Mouse (Mus musculus) adrenal gland, adult 18-20 months (tissue): ENCODE results near the gene Notch1. TPM values are rescaled to one million over a fixed set of nuclear protein-coding genes. Genes with fewer than 3 reads are reported as not detected.

Experiments
- DNase-seq, 2 experiments: peaks; one replicate each; pipeline ENCODE4 v3.0.0; 2021 to 2022; ENCODE audit warnings: low spot score in 2 of 2
- total RNA-seq, 2 experiments: library from RNA; stranded (reverse); gene quantifications; 1 replicate in 1 of 2; 2 replicates in 1 of 2; pipeline ENCODE4 v1.2.3; 2021

Gene Notch1
- total RNA-seq, 2 experiments from 2014 or later, result 21.5 to 22.0 TPM

GRCm38 (mm10) chr2:26449121-26450060 lies 67.1 kb downstream of the Notch1 start:
- peak; percentile 76 to 82 for DNase-seq

GRCm38 (mm10) chr2:26447451-26447850 lies 69.0 kb downstream of the Notch1 start:
- no peak for DNase-seq

- no peak for DNase-seq
Observed at GRCm38 (mm10) chr2:26446671-26447070, 69.8 kb downstream of the Notch1 start.

- peak; percentile 81 to 93 for DNase-seq
Observed at GRCm38 (mm10) chr2:26445666-26446445, 70.6 kb downstream of the Notch1 start.

GRCm38 (mm10) chr2:26444946-26445665 lies 71.4 kb downstream of the Notch1 start, which contains the start of gene Sec16a:
TSS of gene Sec16a (minus strand) at chr2:26445216.
- DNase-seq, result peak; percentile 98 to 99

- DNase-seq, result peak in 1 of 2 experiments; percentile 19
Observed at GRCm38 (mm10) chr2:26444368-26444767, 72.1 kb downstream of the Notch1 start.

- DNase-seq, result no peak
Observed at GRCm38 (mm10) chr2:26443876-26444275, 72.6 kb downstream of the Notch1 start.

GRCm38 (mm10) chr2:26442843-26443242 lies 73.6 kb downstream of the Notch1 start:
- no peak for DNase-seq

- DNase-seq, result no peak
Observed at GRCm38 (mm10) chr2:26441688-26442087, 74.8 kb downstream of the Notch1 start.

GRCm38 (mm10) chr2:26441261-26441660 lies 75.2 kb downstream of the Notch1 start:
- no peak for DNase-seq

- DNase-seq, result no peak
Observed at GRCm38 (mm10) chr2:26439671-26440070, 76.8 kb downstream of the Notch1 start.

GRCm38 (mm10) chr2:26438373-26438772 lies 78.1 kb downstream of the Notch1 start:
- no peak for DNase-seq

GRCm38 (mm10) chr2:26437221-26437620 lies 79.2 kb downstream of the Notch1 start:
- no peak for DNase-seq

GRCm38 (mm10) chr2:26434791-26435572 lies 81.5 kb downstream of the Notch1 start:
- no peak for DNase-seq

- DNase-seq, result no peak
Observed at GRCm38 (mm10) chr2:26429851-26430250, 86.6 kb downstream of the Notch1 start.

GRCm38 (mm10) chr2:26424541-26424940 lies 91.9 kb downstream of the Notch1 start:
- no peak for DNase-seq

GRCm38 (mm10) chr2:26423086-26423485 lies 93.4 kb downstream of the Notch1 start:
- no peak for DNase-seq

GRCm38 (mm10) chr2:26421969-26422368 lies 94.5 kb downstream of the Notch1 start:
- no peak for DNase-seq

- no peak for DNase-seq
Observed at GRCm38 (mm10) chr2:26418120-26418519, 98.3 kb downstream of the Notch1 start.

GRCm38 (mm10) chr2:26417066-26417465 lies 99.4 kb downstream of the Notch1 start:
- no peak for DNase-seq
